Mouse (Mus musculus) thymus, adult 2 months (tissue): ENCODE measurements at regions not wholly inside any gene's neighbourhood (a gene's known extent, or its start where the extent isn't known, plus 50 kb on each side); places are given as distances from the start of the nearest gene placed in this dataset.
A peak's percentile ranks its signal among the peaks of the same experiment; 100 is the strongest.

Source experiments
- DNase-seq: peaks from one replicate; pipeline ENCODE4 v3.0.0; 2021
- H3K27ac ChIP-seq: fragments of 200-500 bp; 2 replicates; pipeline ENCODE4 v1.5.1; 2012; ENCODE audit warnings: low read length, control low read depth; ENCODE audit not compliant: control insufficient read depth, insufficient read depth
- H3K27me3 ChIP-seq: fragments of 200-500 bp; 2 replicates; pipeline ENCODE4 v1.6.1; 2012; ENCODE audit warnings: mild to moderate bottlenecking, low read length, moderate library complexity, mixed read lengths; ENCODE audit not compliant: control insufficient read depth, insufficient read depth
- H3K36me3 ChIP-seq: fragments of 200-500 bp; 2 replicates; pipeline ENCODE4 v1.6.1; 2012; ENCODE audit warnings: mild to moderate bottlenecking, low read length, moderate library complexity; ENCODE audit not compliant: control insufficient read depth, insufficient read depth
- H3K4me1 ChIP-seq: fragments of 200-500 bp; replicated peaks from 2 replicates; pipeline ENCODE4 v1.6.1; 2012; ENCODE audit warnings: low read length; ENCODE audit not compliant: control insufficient read depth, insufficient read depth
- H3K4me3 ChIP-seq: fragments of 200-500 bp; 2 replicates; pipeline ENCODE4 v1.5.1; 2012; ENCODE audit warnings: mild to moderate bottlenecking, low read length, control low read depth, moderate library complexity; ENCODE audit not compliant: control insufficient read depth, insufficient read depth
- CTCF ChIP-seq: fragments of 200-500 bp; IDR thresholded peaks from 2 replicates; pipeline ENCODE4 v1.5.1; 2012; ENCODE audit warnings: mild to moderate bottlenecking, control low read depth, low read length, moderate library complexity, borderline replicate concordance; ENCODE audit not compliant: control insufficient read depth, poor library complexity, insufficient read depth; ENCODE audit errors: extremely low read depth
- POLR2A ChIP-seq: fragments of 200-500 bp; IDR thresholded peaks from 2 replicates; pipeline ENCODE4 v1.6.1; 2012; ENCODE audit warnings: mild to moderate bottlenecking, low read length, control low read depth, moderate library complexity; ENCODE audit not compliant: control insufficient read depth, poor library complexity, insufficient read depth; ENCODE audit errors: extremely low read depth
- WGBS: fragments of 180-500 bp; shearing (Covaris S2); methylation state at CpG from one replicate; pipeline ENCODE4 v1.1.7; 2018; 5-methylcytosine and 5-hydroxymethylcytosine counted together

DNA sequence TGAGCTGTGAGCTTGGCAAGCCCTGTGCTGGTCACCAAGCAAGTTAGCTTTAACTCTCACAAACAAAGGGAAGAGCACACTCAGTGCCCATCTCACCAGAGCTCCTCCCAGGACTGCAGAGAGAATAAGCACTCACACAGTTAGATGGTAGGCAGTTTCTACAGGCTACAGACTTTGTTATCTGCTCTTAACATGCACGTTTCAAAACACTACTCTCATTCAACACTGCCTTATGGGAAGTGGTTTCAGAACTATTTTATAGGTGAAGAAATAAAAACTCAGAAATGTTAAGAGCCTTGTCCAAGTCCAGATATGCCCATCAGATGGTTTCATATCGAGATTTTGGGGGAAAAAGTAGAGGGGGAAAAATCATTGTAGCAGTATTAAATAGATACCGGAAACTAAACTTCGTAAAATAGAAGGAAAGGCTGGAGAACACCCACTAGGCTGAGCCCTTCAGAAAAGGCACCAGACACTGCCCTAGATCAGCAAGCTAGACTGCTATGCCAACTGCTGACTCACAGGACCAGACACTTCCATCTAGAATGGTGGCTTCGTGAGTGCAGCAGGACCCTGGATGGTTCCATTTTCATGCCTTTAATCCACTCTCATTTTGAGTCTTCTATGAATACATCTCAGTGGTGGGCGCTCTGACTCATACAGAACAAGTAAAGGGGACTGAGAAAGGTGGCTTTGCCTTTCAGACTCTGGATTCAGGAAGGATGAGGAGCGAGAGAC is 51.3 kb upstream of the Serbp1 start:
- DNase-seq: no peak
- Histone ChIP-seq H3K4me1 (peaks cover 28% of the 10 kb centered on the region), H3K27me3 (no peaks in the 10 kb centered on the region), H3K4me3 (no peak overlapping the region), H3K36me3 (no peaks in the 10 kb centered on the region), H3K27ac (no peak overlapping the region)
- 55% methylated on average over 7 of the region's 7 CpGs for WGBS
- no peak for TF ChIP-seq POLR2A
- TF ChIP-seq CTCF: no peak

GRCm38 (mm10) chr6:67184662-67185061 is 53.3 kb upstream of the Serbp1 start:
- TF ChIP-seq CTCF (no peak), POLR2A (no peak)
- Histone ChIP-seq H3K4me3 (no peak overlapping the region), H3K27me3 (no peaks in the 10 kb centered on the region), H3K36me3 (no peaks in the 10 kb centered on the region), H3K27ac (no peak overlapping the region), H3K4me1 (peaks cover 34% of the 10 kb centered on the region)
- WGBS: 7% methylated on average over 2 of the region's 2 CpGs
- DNase-seq: no peak

DNA sequence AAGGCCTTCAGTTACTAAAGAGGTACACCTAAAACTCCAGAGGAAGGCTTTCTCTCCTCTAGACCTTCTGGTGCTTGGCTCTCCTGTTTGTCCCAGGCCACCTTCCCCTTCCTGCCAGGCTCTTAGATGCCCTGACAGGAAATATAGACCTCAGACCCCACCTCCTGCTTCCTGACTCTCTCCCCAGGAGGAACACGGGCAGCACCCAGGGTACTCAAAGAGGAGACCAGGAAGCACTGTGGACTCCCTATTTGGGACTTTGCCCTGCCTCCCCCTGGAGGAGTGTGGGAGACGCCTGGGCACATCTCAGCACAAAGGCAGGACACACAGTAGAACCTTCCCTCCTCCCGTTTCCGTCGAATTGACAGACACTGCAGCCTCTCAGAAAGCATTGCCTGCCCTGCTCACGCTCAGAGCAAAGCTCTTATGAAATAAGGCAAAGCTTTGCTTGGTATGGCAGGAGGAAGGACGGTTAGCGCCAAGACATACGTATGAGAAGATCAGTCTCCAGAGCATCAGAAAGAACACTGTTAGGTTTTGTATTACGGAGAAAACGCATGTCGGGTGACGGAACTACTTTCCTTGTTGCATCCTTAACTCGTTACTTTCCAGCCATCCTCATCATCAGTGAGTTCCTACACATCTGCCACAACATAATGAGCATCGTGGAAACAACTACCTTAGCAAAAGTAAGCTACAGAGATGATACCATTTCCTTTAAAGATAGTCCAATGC is 54.3 kb upstream of the Serbp1 start:
- Histone ChIP-seq H3K27ac (peak overlapping the region; percentile 69), H3K36me3 (no peaks in the 10 kb centered on the region), H3K4me3 (peak overlapping the region; percentile 44), H3K27me3 (no peaks in the 10 kb centered on the region), H3K4me1 (peaks cover 37% of the 10 kb centered on the region)
- 14% methylated on average over 15 of the region's 15 CpGs for WGBS
- TF ChIP-seq POLR2A (no peak), CTCF (no peak)
- DNase-seq: peak; percentile 39

DNA sequence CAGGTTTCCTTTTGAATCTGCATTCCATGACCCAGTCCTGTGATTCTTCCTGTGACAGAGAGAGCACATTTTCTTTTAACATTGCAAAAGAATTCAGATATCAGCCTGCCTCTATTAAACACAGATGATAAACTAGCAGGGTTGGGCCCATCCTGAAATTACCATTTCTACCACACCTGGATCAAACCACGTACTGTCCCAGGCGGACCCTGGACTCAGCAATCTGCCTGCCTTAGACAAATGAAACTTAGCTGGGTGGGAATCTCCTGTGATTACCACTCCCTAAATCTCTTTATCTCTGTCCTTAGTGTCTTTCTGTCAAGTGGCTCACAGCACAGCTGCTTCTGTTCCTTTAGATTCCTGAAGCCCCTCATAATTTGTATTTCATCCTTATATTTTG is 55.5 kb upstream of the Serbp1 start:
- no peak for TF ChIP-seq CTCF
- TF ChIP-seq POLR2A: no peak
- 97% methylated on average over 2 of the region's 2 CpGs for WGBS
- DNase-seq: no peak
- Histone ChIP-seq H3K27me3 (no peaks in the 10 kb centered on the region), H3K36me3 (no peaks in the 10 kb centered on the region), H3K4me3 (no peak overlapping the region), H3K27ac (no peak overlapping the region), H3K4me1 (peaks cover 38% of the 10 kb centered on the region)

DNA sequence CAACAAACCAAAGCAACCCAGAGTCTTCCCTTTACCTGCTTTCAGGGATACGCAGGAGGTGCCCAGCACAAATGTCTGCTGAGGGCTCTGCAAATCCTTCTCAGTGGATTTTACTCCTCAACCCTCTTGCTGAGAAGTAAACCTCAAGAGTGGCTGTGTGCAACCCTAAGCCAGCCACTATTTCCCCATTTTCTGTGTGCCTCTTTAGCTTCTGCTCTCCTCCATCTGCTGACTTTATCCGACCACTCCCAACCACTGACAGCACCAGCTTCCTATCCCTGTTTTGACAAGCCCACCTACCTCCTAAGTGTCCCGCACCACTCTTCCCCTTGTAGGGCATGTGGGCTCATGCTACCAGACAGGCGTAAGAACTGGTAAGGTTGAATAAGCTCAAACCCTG is 56.5 kb upstream of the Serbp1 start:
- TF ChIP-seq POLR2A (no peak), CTCF (no peak)
- Histone ChIP-seq H3K36me3 (no peaks in the 10 kb centered on the region), H3K4me3 (no peak overlapping the region), H3K4me1 (peaks cover 31% of the 10 kb centered on the region), H3K27me3 (no peaks in the 10 kb centered on the region), H3K27ac (no peak overlapping the region)
- no peak for DNase-seq
- WGBS: 61% methylated on average over 4 of the region's 4 CpGs

GRCm38 (mm10) chr6:67179416-67179815 is 58.6 kb upstream of the Serbp1 start:
- DNase-seq: no peak
- TF ChIP-seq POLR2A (no peak), CTCF (no peak)
- 88% methylated on average over 7 of the region's 7 CpGs for WGBS

DNA sequence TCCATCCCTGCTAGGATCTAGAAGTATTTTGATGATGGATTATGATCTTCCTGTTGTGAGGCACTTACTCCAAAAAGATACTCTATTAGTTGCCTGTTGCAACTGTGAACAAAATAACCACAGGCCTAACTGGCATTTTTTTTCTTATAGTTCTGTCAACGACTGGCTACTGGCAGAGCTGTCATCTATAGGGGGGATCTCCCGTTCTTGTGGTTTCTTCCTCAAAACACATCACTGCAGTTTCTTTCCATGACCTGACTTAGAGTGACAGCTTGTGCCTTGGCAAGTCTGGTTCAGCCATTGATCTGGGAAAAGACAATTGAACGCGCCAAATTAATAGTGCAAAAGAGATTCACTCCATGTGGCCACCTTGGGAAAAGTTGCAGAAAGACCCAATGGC is 59.4 kb upstream of the Serbp1 start:
- no peak overlapping the region for H3K4me3 ChIP-seq
- WGBS: 45% methylated on average over 4 of the region's 4 CpGs
- no peak overlapping the region for H3K27ac ChIP-seq

More at GRCm38 (mm10) chr6:67179416-67179815, 58.6 kb upstream of the Serbp1 start:
- no peaks in the 10 kb centered on the region for H3K27me3 ChIP-seq
- no peak overlapping the region for H3K27ac ChIP-seq
- H3K36me3 ChIP-seq: no peaks in the 10 kb centered on the region
- no peak overlapping the region for H3K4me3 ChIP-seq
- peaks cover 24% of the 10 kb centered on the region for H3K4me1 ChIP-seq

More for the DNA sequence above, 59.4 kb upstream of the Serbp1 start:
- H3K27me3 ChIP-seq: no peaks in the 10 kb centered on the region
- no peaks in the 10 kb centered on the region for H3K36me3 ChIP-seq
- no peak for DNase-seq
- H3K4me1 ChIP-seq: peaks cover 19% of the 10 kb centered on the region
- TF ChIP-seq CTCF (no peak), POLR2A (no peak)
